In genomic region chr6:124739231-124739796, GRCm38 (mm10) we compare ENCODE assay signal across 1 mouse cellular context.
TF ChIP-seq lines count a peak whose summit lies in the region.

No protein-coding gene starts in this region.

TF ChIP-seq in CH12.LX, 34 proteins besides CTCF, POLR2A, EP300 and RAD21:
- TF ChIP-seq JUND (conservative IDR thresholded peaks at IDR 0.05; ENCODE audit: low read depth, low read length) (no peak), UBTF (IDR thresholded peaks at IDR 0.05; ENCODE audit: low read depth, low read length) (no peak), USF2 (conservative IDR thresholded peaks at IDR 0.05; ENCODE audit: low read depth, low read length) (no peak), CHD1 (IDR thresholded peaks at IDR 0.05; ENCODE audit: low read depth, low read length) (no peak), MEF2A (IDR thresholded peaks at IDR 0.05; ENCODE audit: borderline replicate concordance, low read depth, low read length) (no peak), JUN (IDR thresholded peaks at IDR 0.05; ENCODE audit: insufficient read depth, low read depth, low read length) (no peak), MAX (IDR thresholded peaks at IDR 0.05; ENCODE audit: low read length) (no peak), TBP (conservative IDR thresholded peaks at IDR 0.05; ENCODE audit: low read depth, low read length) (no peak), GABPA (IDR thresholded peaks at IDR 0.05; ENCODE audit: insufficient replicate concordance, low read depth, low read length) (no peak), ZC3H11A (IDR thresholded peaks at IDR 0.05; ENCODE audit: low read depth, low read length) (no peak), NELFE (IDR thresholded peaks at IDR 0.05; ENCODE audit: low read depth, low read length) (no peak), MAZ (IDR thresholded peaks at IDR 0.05; ENCODE audit: low read depth, low read length) (no peak), POLR2AphosphoS2 (IDR thresholded peaks at IDR 0.05; ENCODE audit: low read depth, low read length) (no peak)
